Mouse (Mus musculus) heart, postnatal 0 days (tissue): ENCODE measurements around the gene Ssc5d. TPM values are rescaled to one million over a fixed set of nuclear protein-coding genes. Genes with fewer than 3 reads are reported as not detected.
A peak's percentile ranks its signal among the peaks of the same experiment; 100 is the strongest.

ENCODE experiments used
- ATAC-seq: fragments of 200-750 bp; cut with Nextera tagmentation; 2 replicates; pipeline ENCODE4 v1.8.0; 2017; ENCODE audit warnings: low read depth, moderate number of reproducible peaks, moderate library complexity; ENCODE audit not compliant: insufficient read depth
- DNase-seq: peaks from one replicate; pipeline ENCODE4 v3.0.0-alpha.2; 2016; ENCODE audit warnings: low spot score
- H3K27ac ChIP-seq: fragments of 300-500 bp; sonication (generic); 2 replicates; pipeline ENCODE4 v1.5.1; 2014; ENCODE audit warnings: low read depth, mild to moderate bottlenecking
- H3K27me3 ChIP-seq: fragments of 300-500 bp; sonication (generic); 2 replicates; pipeline ENCODE4 v1.6.1; 2014; ENCODE audit warnings: low read length, mixed read lengths; ENCODE audit not compliant: control insufficient read depth, insufficient read depth
- H3K36me3 ChIP-seq: fragments of 300-500 bp; sonication (generic); replicated peaks from 2 replicates; pipeline ENCODE4 v1.6.1; 2014; ENCODE audit warnings: low read length, mixed read lengths; ENCODE audit not compliant: control insufficient read depth, insufficient read depth
- H3K4me1 ChIP-seq: fragments of 300-500 bp; sonication (generic); 2 replicates; pipeline ENCODE4 v1.6.1; 2014; ENCODE audit warnings: antibody characterized with exemption; ENCODE audit not compliant: control insufficient read depth, insufficient read depth
- H3K4me2 ChIP-seq: fragments of 300-500 bp; sonication (generic); 2 replicates; pipeline ENCODE4 v1.6.1; 2014; ENCODE audit warnings: low read depth, mild to moderate bottlenecking, low read length, moderate library complexity
- H3K4me3 ChIP-seq: fragments of 300-500 bp; sonication (generic); 2 replicates; pipeline ENCODE4 v1.5.1; 2014; ENCODE audit warnings: low read depth, low read length
- H3K9ac ChIP-seq: fragments of 300-500 bp; sonication (generic); replicated peaks from 2 replicates; pipeline ENCODE4 v1.6.1; 2014; ENCODE audit warnings: low read depth, low read length, mixed read lengths
- H3K9me3 ChIP-seq: fragments of 300-500 bp; sonication (generic); replicated peaks from 2 replicates; pipeline ENCODE4 v1.6.1; 2016; ENCODE audit warnings: low read length; ENCODE audit not compliant: control insufficient read depth
- CTCF ChIP-seq: IDR thresholded peaks from 2 replicates; pipeline ENCODE4 v1.5.1; 2016; ENCODE audit warnings: antibody characterized with exemption, control low read depth, low read depth
- EP300 ChIP-seq: IDR thresholded peaks from 2 replicates; pipeline ENCODE4 v1.6.1; 2016; ENCODE audit warnings: antibody characterized with exemption, low read depth
- WGBS: fragments of 180-500 bp; shearing (Covaris S2); extraction: QIAGEN DNeasy Blood & Tissue Kit; methylation state at CpG from one replicate; pipeline ENCODE4 v1.1.7; 2014; 5-methylcytosine and 5-hydroxymethylcytosine counted together
- polyA plus RNA-seq: library from polyadenylated mRNA; unstranded; fragments of >200 nt; fragmentation: Nextera tagmentation; extraction: Ambion mirVana; gene quantifications from 2 replicates; pipeline ENCODE4 v1.2.1, GENCODE M21; 2015
- total RNA-seq: library from RNA; depleted of rRNA; stranded (reverse); fragments of >200 nt; gene quantifications from 2 replicates; pipeline ENCODE4 v1.2.3, GENCODE M21; 2014; ENCODE audit warnings: low replicate concordance

Gene Ssc5d
- total and polyA plus RNA-seq, 2 experiments from 2014 or later = 1.2 to 5.0 TPM

GRCm38 (mm10) chr7:4964272-4964671 lies 38.7 kb downstream of the Ssc5d start, which contains the start of gene Sbk2:
Gene Sbk2 (minus strand): TSS chr7:4964406.
- no peaks in the 10 kb centered on the region for H3K27me3 ChIP-seq
- no peaks in the 10 kb centered on the region for H3K9me3 ChIP-seq
- peak; percentile 57 for DNase-seq
- ATAC-seq = peak; percentile 91
- WGBS = 3% methylated on average over 10 of the region's 10 CpGs
- TF ChIP-seq CTCF (peak; percentile 78), EP300 (no peak)
- no peak within 1 kb of the TSS for H3K27ac ChIP-seq
- no peak within 1 kb of the TSS for H3K4me3 ChIP-seq
- peak within 1 kb of the TSS; percentile 17; the same call in 1 of the 2 replicates for H3K4me2 ChIP-seq
- H3K36me3 ChIP-seq = no peaks in the 10 kb centered on the region
- H3K9ac ChIP-seq = no peak within 1 kb of the TSS
- no peaks in the 10 kb centered on the region for H3K4me1 ChIP-seq

GRCm38 (mm10) chr7:4964988-4965387 lies 39.4 kb downstream of the Ssc5d start:
- TF ChIP-seq CTCF (no peak), EP300 (no peak)
- WGBS = 70% methylated on average over 5 of the region's 5 CpGs
- Histone ChIP-seq H3K4me2 (no peak overlapping the region), H3K27ac (no peak overlapping the region), H3K27me3 (no peaks in the 10 kb centered on the region), H3K4me3 (no peak overlapping the region), H3K9ac (no peak overlapping the region), H3K4me1 (no peaks in the 10 kb centered on the region), H3K9me3 (no peaks in the 10 kb centered on the region), H3K36me3 (no peaks in the 10 kb centered on the region)
- ATAC-seq = no peak
- DNase-seq = no peak

- no peak for ATAC-seq
- Histone ChIP-seq H3K9me3 (no peaks in the 10 kb centered on the region), H3K4me2 (no peak within 1 kb of the TSS), H3K9ac (no peak within 1 kb of the TSS), H3K36me3 (no peaks in the 10 kb centered on the region), H3K27me3 (no peaks in the 10 kb centered on the region), H3K4me1 (peaks cover 18% of the 10 kb centered on the region), H3K27ac (peak within 1 kb of the TSS; percentile 68), H3K4me3 (no peak within 1 kb of the TSS)
- no peak for DNase-seq
- TF ChIP-seq EP300 (no peak), CTCF (no peak)
- WGBS = 39% methylated on average over 6 of the region's 6 CpGs
These were observed 45.5 kb downstream of the Ssc5d start, which contains the start of gene Sbk3 for GRCm38 (mm10) chr7:4971068-4971467. Gene Sbk3 (minus strand): TSS chr7:4971168.

DNA sequence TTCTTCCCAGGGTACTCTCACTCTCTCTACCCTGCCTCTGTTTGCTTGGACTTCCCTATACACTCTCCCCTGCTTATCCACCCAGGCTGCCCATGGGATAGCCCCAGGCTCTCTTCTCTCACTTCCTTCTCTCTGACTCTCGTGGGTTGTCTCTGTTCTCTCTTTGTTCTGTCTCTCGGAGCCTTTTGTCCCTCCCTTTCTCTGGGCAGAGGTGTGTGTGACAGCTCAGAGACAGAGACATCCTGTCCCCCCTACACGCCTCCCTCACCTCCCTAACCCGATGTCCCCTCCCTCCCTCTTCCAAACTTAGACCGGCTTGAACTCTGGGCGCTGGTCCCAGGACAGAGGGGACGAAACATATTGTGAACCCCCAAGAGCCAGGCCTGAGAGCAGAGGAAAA lies 46.1 kb downstream of the Ssc5d start:
- H3K9ac ChIP-seq = no peak overlapping the region
- 17% methylated on average over 7 of the region's 7 CpGs for WGBS

GRCm38 (mm10) chr7:4972321-4973047 lies 46.9 kb downstream of the Ssc5d start:
- TF ChIP-seq CTCF (no peak), EP300 (no peak)
- Histone ChIP-seq H3K4me3 (no peak overlapping the region), H3K36me3 (no peaks in the 10 kb centered on the region), H3K27ac (peak overlapping the region; percentile 68), H3K9ac (no peak overlapping the region), H3K4me1 (peaks cover 18% of the 10 kb centered on the region), H3K27me3 (no peaks in the 10 kb centered on the region), H3K9me3 (no peaks in the 10 kb centered on the region), H3K4me2 (no peak overlapping the region)
- peak; percentile 90 for DNase-seq
- 31% methylated on average over 18 of the region's 18 CpGs for whole genome bisulfite sequencing
- ATAC-seq = peak; percentile 94

More for the DNA sequence above, 46.1 kb downstream of the Ssc5d start:
- Histone ChIP-seq H3K9me3 (no peaks in the 10 kb centered on the region), H3K27ac (peak overlapping the region; percentile 68), H3K4me1 (peaks cover 18% of the 10 kb centered on the region), H3K4me2 (no peak overlapping the region), H3K27me3 (no peaks in the 10 kb centered on the region), H3K4me3 (no peak overlapping the region), H3K36me3 (no peaks in the 10 kb centered on the region)
- ATAC-seq (peak; percentile 31; the same call in 1 of the 2 replicates), DNase-seq (peak; percentile 46)
- TF ChIP-seq EP300 (no peak), CTCF (no peak)

DNA sequence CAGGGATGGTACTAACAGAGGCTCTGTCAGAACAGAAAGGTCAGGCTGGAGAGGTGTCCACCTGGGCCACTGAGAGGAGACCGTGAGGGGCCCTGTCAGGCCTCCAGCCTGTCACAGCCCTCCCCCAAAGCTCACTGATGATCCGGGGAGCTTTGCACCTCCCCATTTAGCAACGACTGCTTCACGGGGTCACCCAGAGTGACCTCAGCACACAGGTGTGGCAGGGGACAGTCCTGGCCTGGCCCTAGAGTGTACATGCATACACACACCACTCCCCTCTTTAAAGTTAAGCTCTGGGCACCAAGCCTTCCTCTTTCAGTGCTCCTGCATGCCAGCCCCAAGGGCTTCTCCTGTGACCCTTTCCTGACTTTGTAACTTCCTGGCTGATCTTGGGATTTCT lies 49.9 kb downstream of the Ssc5d start:
- Histone ChIP-seq H3K9ac (no peak overlapping the region), H3K27ac (no peak overlapping the region), H3K4me3 (no peak overlapping the region), H3K4me2 (no peak overlapping the region), H3K9me3 (no peaks in the 10 kb centered on the region), H3K4me1 (peaks cover 18% of the 10 kb centered on the region), H3K27me3 (no peaks in the 10 kb centered on the region), H3K36me3 (no peaks in the 10 kb centered on the region)
- DNase-seq (no peak), ATAC-seq (no peak)
- WGBS = 51% methylated on average over 4 of the region's 4 CpGs
- TF ChIP-seq EP300 (no peak), CTCF (no peak)
